Mouse (Mus musculus) limb, embryonic 14.5 days (tissue): Measurements from ENCODE around the gene Dnah8. TPM values are rescaled to one million over a fixed set of nuclear protein-coding genes. Genes with fewer than 3 reads are reported as not detected.

Experiments
- ATAC-seq: fragments of 200-750 bp; cut with Nextera tagmentation; 2 replicates; pipeline ENCODE4 v1.8.0; 2017; ENCODE audit warnings: low read depth, moderate number of reproducible peaks, moderate TSS enrichment; ENCODE audit not compliant: low FRiP score
- DNase-seq: peaks from one replicate; pipeline ENCODE4 v3.0.0-alpha.2; 2015; ENCODE audit warnings: low spot score
- H3K27ac ChIP-seq: fragments of 300-500 bp; sonication (generic); replicated peaks from 2 replicates; pipeline ENCODE4 v1.5.1; 2014; ENCODE audit warnings: low read depth, mild to moderate bottlenecking, low read length, moderate library complexity, mixed read lengths
- H3K27me3 ChIP-seq: fragments of 300-500 bp; sonication (generic); 2 replicates; pipeline ENCODE4 v1.6.1; 2014; ENCODE audit warnings: low read length, mixed read lengths; ENCODE audit not compliant: control insufficient read depth, insufficient read depth
- H3K36me3 ChIP-seq: fragments of 300-500 bp; sonication (generic); 2 replicates; pipeline ENCODE4 v1.6.1; 2014; ENCODE audit warnings: mild to moderate bottlenecking, low read length, moderate library complexity, mixed read lengths; ENCODE audit not compliant: control insufficient read depth, insufficient read depth
- H3K4me1 ChIP-seq: fragments of 300-500 bp; sonication (generic); 2 replicates; pipeline ENCODE4 v1.6.1; 2014; ENCODE audit warnings: antibody characterized with exemption, low read length, mixed read lengths; ENCODE audit not compliant: control insufficient read depth, insufficient read depth
- H3K4me2 ChIP-seq: fragments of 300-500 bp; sonication (generic); replicated peaks from 2 replicates; pipeline ENCODE4 v1.6.1; 2014; ENCODE audit warnings: low read depth, mild to moderate bottlenecking, low read length, moderate library complexity; ENCODE audit not compliant: severe bottlenecking
- H3K4me3 ChIP-seq: fragments of 300-500 bp; sonication (generic); replicated peaks from 2 replicates; pipeline ENCODE4 v1.5.1; 2014; ENCODE audit warnings: low read length
- H3K9ac ChIP-seq: fragments of 300-500 bp; sonication (generic); 2 replicates; pipeline ENCODE4 v1.6.1; 2014; ENCODE audit warnings: mild to moderate bottlenecking, low read depth, low read length, moderate library complexity; ENCODE audit not compliant: severe bottlenecking
- H3K9me3 ChIP-seq: fragments of 300-500 bp; sonication (generic); 2 replicates; pipeline ENCODE4 v1.6.1; 2016; ENCODE audit warnings: low read length; ENCODE audit not compliant: control insufficient read depth
- POLR2A ChIP-seq: fragments of 200-500 bp; IDR thresholded peaks from 2 replicates; pipeline ENCODE4 v1.8.0; 2012; ENCODE audit warnings: inconsistent platforms, mild to moderate bottlenecking, moderate library complexity, borderline replicate concordance; ENCODE audit not compliant: insufficient read depth, insufficient read length; ENCODE audit errors: extremely low read depth
- whole genome bisulfite sequencing: fragments of 180-500 bp; shearing (Covaris S2); extraction: QIAGEN DNeasy Blood & Tissue Kit; methylation state at CpG from one replicate; pipeline ENCODE4 v1.1.7; 2014; 5-methylcytosine and 5-hydroxymethylcytosine counted together
- polyA plus RNA-seq, 2 experiments: library from polyadenylated mRNA; depleted of rRNA in 1 of 2; stranded (reverse) in 1 of 2; unstranded in 1 of 2; fragments of >200 nt; fragmentation: Nextera tagmentation in 1 of 2; extraction: Ambion mirVana in 1 of 2; gene quantifications; 2 replicates each; pipeline versions ENCODE4 v1.2.1 to v1.2.3; 2012 to 2014

Gene Dnah8
- polyA plus RNA-seq, 2 experiments, result 0.69 to 2.1 TPM

DNA sequence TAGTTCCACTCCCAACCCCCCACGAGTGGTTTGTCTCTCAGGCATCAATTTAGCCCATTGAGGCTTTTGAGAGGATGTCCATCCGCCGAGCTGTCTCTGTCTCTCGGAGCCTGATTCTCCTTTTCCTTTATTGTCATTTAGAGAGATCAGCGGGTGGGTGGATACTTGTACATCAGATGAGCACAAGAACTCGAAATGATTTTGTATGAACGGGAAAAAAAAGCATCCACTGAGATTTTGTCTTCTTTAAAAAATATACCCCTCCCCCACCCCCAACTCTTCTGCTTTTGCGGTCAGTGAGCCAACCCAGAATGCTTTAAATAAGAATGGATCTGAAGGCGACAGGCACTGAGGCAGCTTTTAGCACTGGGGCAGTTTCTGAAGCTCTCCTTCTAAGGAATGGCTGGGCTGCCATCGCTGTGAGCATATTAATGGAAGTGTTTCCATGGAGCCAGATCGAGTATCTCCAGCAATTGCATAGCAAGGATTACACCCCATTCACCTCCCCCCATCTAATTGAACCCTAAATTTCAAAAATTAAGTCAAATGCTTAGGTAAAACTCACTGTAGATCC is 201.7 kb downstream of the Dnah8 start:
- no peak for TF ChIP-seq POLR2A
- WGBS, result 69% methylated on average over 11 of the region's 11 CpGs
- no peak overlapping the region for H3K9ac ChIP-seq

DNA sequence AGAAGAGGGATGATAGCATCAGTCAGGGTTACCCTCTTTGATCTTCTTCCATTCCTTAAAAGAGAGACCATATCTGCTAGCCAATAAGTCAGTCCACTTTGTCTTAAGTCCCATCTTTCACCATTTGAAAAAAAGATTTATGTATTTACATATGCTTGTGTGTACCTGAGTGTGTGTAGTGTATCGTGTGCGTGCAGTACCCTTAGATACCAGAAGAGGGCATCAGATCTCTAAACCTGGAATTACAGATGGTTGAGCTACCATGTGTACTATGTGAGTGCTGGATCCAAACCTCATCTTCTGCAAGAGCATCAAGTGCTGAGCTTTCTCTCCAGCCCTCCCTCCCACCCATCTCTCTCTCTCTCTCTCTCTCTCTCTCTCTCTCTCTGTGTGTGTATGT is 207.0 kb downstream of the Dnah8 start:
- 100% methylated on average over 2 of the region's 2 CpGs for WGBS

More for the DNA sequence above, 201.7 kb downstream of the Dnah8 start:
- ATAC-seq (no peak), DNase-seq (no peak)
- Histone ChIP-seq H3K4me2 (no peak overlapping the region), H3K4me1 (no peaks in the 10 kb centered on the region), H3K9me3 (no peaks in the 10 kb centered on the region), H3K36me3 (no peaks in the 10 kb centered on the region), H3K27ac (no peak overlapping the region), H3K27me3 (no peaks in the 10 kb centered on the region), H3K4me3 (no peak overlapping the region)

DNA sequence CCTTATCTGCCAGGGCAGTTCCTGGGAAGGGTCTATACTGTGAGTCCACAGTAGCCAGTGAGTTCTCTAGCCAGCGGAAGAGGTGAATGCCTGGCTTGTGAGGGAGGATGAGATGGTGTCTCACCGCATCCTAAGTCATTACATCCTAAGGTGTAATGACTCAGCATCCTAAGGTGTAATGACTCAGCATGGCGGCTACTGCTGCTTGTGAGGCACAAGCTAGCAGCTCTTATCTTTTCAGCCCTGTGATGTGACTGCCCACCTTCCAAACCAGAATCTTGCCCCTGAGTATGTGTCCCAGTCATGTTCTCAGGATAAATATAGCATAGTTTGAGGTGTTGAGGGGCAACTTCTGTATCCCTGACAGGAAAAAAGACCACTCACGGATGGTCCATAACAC is 211.3 kb downstream of the Dnah8 start:
- H3K9me3 ChIP-seq, result no peaks in the 10 kb centered on the region
- no peak for TF ChIP-seq POLR2A
- WGBS, result 91% methylated on average over 4 of the region's 4 CpGs
- no peak overlapping the region for H3K4me2 ChIP-seq
- ATAC-seq (no peak), DNase-seq (no peak)
- H3K36me3 ChIP-seq, result no peaks in the 10 kb centered on the region
- H3K9ac ChIP-seq, result no peak overlapping the region
- H3K27ac ChIP-seq, result no peak overlapping the region
- no peaks in the 10 kb centered on the region for H3K27me3 ChIP-seq
- no peaks in the 10 kb centered on the region for H3K4me1 ChIP-seq
- no peak overlapping the region for H3K4me3 ChIP-seq

More for the DNA sequence above, 207.0 kb downstream of the Dnah8 start:
- Histone ChIP-seq H3K9ac (no peak overlapping the region), H3K27ac (no peak overlapping the region), H3K4me1 (no peaks in the 10 kb centered on the region), H3K36me3 (no peaks in the 10 kb centered on the region), H3K27me3 (no peaks in the 10 kb centered on the region), H3K9me3 (no peaks in the 10 kb centered on the region), H3K4me3 (no peak overlapping the region), H3K4me2 (no peak overlapping the region)
- TF ChIP-seq POLR2A, result no peak
- ATAC-seq (no peak), DNase-seq (no peak)

DNA sequence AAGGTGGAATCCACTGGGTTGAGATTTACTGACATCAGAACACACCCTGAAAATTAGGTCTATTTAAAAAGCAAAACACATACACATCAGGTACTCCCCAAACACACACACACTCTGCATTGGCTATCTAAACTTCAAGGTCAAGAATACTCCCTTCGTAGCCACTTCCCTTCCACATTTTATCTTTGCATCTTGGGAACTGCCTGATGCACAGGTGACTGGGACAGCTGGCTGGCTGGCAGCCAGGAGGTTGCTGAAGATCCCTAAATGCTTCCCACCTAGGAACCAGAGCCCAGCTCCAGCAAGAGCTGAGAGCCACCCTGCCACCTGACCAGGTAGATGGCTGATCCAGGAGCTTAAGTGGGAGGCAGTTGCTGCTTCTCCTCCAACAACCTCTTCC is 212.9 kb downstream of the Dnah8 start:
- no peak overlapping the region for H3K4me3 ChIP-seq
- no peaks in the 10 kb centered on the region for H3K4me1 ChIP-seq
- ATAC-seq (no peak), DNase-seq (no peak)
- no peaks in the 10 kb centered on the region for H3K27me3 ChIP-seq
- no peak overlapping the region for H3K27ac ChIP-seq
- 83% methylated on average over 1 of the region's 1 CpGs for WGBS
- H3K9ac ChIP-seq, result no peak overlapping the region
- no peak for TF ChIP-seq POLR2A
- no peak overlapping the region for H3K4me2 ChIP-seq
- no peaks in the 10 kb centered on the region for H3K9me3 ChIP-seq
- H3K36me3 ChIP-seq, result no peaks in the 10 kb centered on the region

DNA sequence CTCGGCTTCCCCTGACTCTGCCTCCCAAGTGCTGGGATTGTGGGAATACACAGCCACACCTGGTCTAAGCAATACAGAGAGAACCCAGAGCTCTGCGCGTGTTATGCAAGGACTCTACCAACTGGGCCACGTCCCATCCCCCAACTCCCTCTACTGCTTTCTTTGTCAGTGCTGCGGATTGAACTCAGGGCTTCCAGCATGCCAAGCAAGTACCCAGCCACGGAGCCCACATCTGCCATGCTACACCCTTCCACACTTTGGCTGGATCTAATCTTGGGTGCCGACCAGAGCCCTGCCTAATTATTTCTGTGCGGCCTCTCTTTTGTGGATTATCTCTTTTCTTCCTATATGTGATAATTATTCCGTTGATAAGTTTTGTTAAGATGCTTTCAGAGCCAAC is 215.9 kb downstream of the Dnah8 start:
- Histone ChIP-seq H3K9ac (no peak overlapping the region), H3K27me3 (no peaks in the 10 kb centered on the region), H3K4me1 (no peaks in the 10 kb centered on the region), H3K27ac (no peak overlapping the region), H3K4me2 (no peak overlapping the region), H3K4me3 (no peak overlapping the region), H3K9me3 (no peaks in the 10 kb centered on the region), H3K36me3 (no peaks in the 10 kb centered on the region)
- 85% methylated on average over 9 of the region's 9 CpGs for WGBS
- no peak for DNase-seq
- ATAC-seq, result no peak
- no peak for TF ChIP-seq POLR2A

DNA sequence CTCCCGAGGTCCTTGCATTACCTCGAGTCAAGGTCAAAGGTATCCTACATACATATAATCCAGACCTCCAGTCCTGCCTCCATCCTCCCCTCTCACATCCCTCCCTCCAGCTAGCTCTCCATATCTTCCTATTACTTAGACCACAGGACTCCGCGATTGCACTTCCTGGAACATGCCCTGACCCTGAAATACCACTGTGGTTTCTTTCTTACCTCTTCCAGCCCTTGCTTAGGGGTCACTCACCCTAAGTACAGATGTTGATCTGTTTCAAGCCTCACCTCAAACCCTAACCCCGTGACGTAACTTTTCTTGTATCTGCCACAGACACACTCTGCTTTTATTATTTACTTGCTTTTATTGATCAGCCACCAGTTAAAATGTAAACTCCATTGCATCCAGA is 218.2 kb downstream of the Dnah8 start:
- DNase-seq, result no peak
- Histone ChIP-seq H3K9me3 (no peaks in the 10 kb centered on the region), H3K9ac (no peak overlapping the region)

More for the DNA sequence above, 218.2 kb downstream of the Dnah8 start:
- Histone ChIP-seq H3K4me3 (no peak overlapping the region), H3K36me3 (no peaks in the 10 kb centered on the region), H3K4me1 (peaks cover 2% of the 10 kb centered on the region; the same call in 1 of the 2 replicates), H3K4me2 (no peak overlapping the region), H3K27ac (no peak overlapping the region), H3K27me3 (no peaks in the 10 kb centered on the region)
- no peak for TF ChIP-seq POLR2A
- ATAC-seq, result no peak
- 67% methylated on average over 6 of the region's 6 CpGs for WGBS
